Mouse (Mus musculus): Measurements from ENCODE around the gene Tead1.

DNA sequence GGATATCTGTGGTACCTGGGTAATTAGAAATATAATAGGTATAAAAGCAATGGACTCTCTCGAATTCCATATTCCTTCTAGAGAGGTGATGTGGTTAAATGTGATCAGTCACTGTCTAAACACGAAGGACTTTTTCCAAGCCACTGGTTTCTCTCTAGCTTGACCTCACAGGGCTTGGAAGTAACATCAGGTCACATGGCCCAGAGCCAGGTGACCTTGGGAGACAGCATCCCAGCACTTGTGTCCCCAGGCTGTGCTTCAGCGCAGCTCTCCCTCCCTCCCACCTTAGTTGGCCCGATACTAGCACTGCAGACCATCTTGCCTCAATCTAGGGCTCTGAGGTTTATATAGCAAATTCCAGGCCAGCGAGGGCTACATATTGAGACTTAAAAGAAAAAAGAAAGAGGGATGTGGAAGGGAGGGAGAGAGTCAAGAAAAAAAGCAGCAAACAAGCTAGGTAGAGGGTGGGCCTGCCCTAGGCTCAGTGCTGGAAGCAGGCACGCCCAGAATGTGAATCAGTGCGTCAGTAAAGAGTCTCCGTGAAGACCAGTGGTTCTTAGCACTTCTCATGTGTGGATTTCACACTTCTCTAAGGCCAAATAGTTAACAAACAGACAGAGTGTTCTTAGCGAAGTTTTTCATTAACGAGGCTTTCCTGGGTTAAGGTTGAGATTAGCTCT lies 149.0 kb downstream of the Tead1 start:
- TF ChIP-seq EP300 (IDR thresholded peaks at IDR 0.05; ENCODE audit: low read depth) (no peak), CTCF (IDR thresholded peaks at IDR 0.05; ENCODE audit: low read depth) (no peak)
